Mouse (Mus musculus) G1E (cell line): ENCODE data around the gene Arhgef6. TPM values are rescaled to one million over a fixed set of nuclear protein-coding genes. Genes with fewer than 3 reads are reported as not detected.

Experiments
- ATAC-seq: 2 replicates; pipeline ENCODE4 v1.8.0; 2016; ENCODE audit warnings: mild to moderate bottlenecking; ENCODE audit not compliant: insufficient number of reproducible peaks, poor library complexity, low FRiP score, severe bottlenecking; ENCODE audit errors: extremely low read depth
- DNase-seq: peaks from one replicate; pipeline ENCODE4 v3.0.0; 2012; ENCODE audit warnings: low spot score
- H3K27me3 ChIP-seq: 2 replicates; pipeline ENCODE4 v1.6.1; 2012; ENCODE audit warnings: mild to moderate bottlenecking, low read length, inconsistent platforms; ENCODE audit not compliant: insufficient read depth
- H3K36me3 ChIP-seq: replicated peaks from 2 replicates; pipeline ENCODE3; 2012; ENCODE audit warnings: mild to moderate bottlenecking, inconsistent platforms
- H3K4me1 ChIP-seq: 2 replicates; pipeline ENCODE4 v1.6.1; 2012; ENCODE audit warnings: low read depth, low read length, inconsistent platforms, mixed read lengths; ENCODE audit not compliant: insufficient read depth
- H3K4me3 ChIP-seq: 2 replicates; pipeline ENCODE4 v1.5.1; 2012; ENCODE audit warnings: low read depth, mild to moderate bottlenecking, inconsistent platforms, low read length, moderate library complexity, mixed read lengths
- H3K9me3 ChIP-seq: replicated peaks from 2 replicates; pipeline ENCODE4 v1.6.1; 2012; ENCODE audit warnings: inconsistent platforms
- CTCF ChIP-seq: IDR thresholded peaks from 2 replicates; pipeline ENCODE4 v1.5.1; 2012; ENCODE audit warnings: low read depth, low read length, inconsistent platforms, mixed read lengths
- GATA1 ChIP-seq: IDR thresholded peaks from 2 replicates; pipeline ENCODE4 v1.6.1; 2012; ENCODE audit warnings: borderline replicate concordance, low read length, inconsistent platforms, mixed read lengths
- GATA2 ChIP-seq: IDR thresholded peaks from 2 replicates; pipeline ENCODE4 v1.6.1; 2012; ENCODE audit warnings: low read depth, low read length, inconsistent platforms, borderline replicate concordance
- POLR2AphosphoS5 ChIP-seq: IDR thresholded peaks from 2 replicates; pipeline ENCODE4 v1.6.1; 2012; ENCODE audit warnings: low read depth, low read length, inconsistent platforms; ENCODE audit not compliant: insufficient replicate concordance
- TAL1 ChIP-seq: conservative IDR thresholded peaks from 2 replicates; pipeline ENCODE4 v1.6.1; 2012; ENCODE audit warnings: low read depth, low read length, inconsistent platforms, mixed read lengths
- polyA plus RNA-seq: library from polyadenylated mRNA; stranded (reverse); fragments of >175 nt; gene quantifications from 2 replicates; pipeline ENCODE4 v1.2.3, GENCODE M21; 2012
- total RNA-seq, 2 experiments: library from RNA; stranded (forward) in 1 of 2; stranded (reverse) in 1 of 2; fragments of 200-1000 nt in 1 of 2; fragments of >200 nt in 1 of 2; fragmentation: Nextera tagmentation in 1 of 2; gene quantifications; 2 replicates each; pipeline ENCODE4 v1.2.3; 2014 to 2017

The Arhgef6 gene
- total and polyA plus RNA-seq, 3 experiments = 0.25 to 7.2 (median 1.1) TPM

DNA sequence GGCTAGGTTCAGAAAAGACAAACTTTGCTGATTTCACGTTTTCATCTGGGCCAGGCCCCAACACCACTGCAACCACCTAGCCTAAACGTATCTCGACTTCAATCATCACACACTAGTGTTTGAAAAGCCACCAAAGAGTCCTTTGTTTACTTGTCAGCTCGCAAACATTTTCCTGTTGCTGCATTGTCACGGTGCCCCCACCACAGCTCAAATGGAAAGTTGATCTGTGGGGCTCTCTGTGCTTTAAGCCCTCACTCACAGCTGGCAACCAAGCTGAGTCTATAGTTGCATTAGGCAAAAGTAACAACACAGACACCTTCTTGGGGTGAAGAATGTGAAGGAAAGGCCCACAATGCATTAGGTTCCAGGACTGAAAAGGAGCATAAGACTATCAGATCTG lies 122.3 kb downstream of the Arhgef6 start:
- Histone ChIP-seq H3K4me3 (no peak overlapping the region), H3K36me3 (no peaks in the 10 kb centered on the region), H3K9me3 (no peaks in the 10 kb centered on the region), H3K27me3 (no peaks in the 10 kb centered on the region), H3K4me1 (no peaks in the 10 kb centered on the region)
- DNase-seq (no peak), ATAC-seq (no peak)
- TF ChIP-seq CTCF (no peak), GATA2 (no peak), POLR2AphosphoS5 (no peak)

DNA sequence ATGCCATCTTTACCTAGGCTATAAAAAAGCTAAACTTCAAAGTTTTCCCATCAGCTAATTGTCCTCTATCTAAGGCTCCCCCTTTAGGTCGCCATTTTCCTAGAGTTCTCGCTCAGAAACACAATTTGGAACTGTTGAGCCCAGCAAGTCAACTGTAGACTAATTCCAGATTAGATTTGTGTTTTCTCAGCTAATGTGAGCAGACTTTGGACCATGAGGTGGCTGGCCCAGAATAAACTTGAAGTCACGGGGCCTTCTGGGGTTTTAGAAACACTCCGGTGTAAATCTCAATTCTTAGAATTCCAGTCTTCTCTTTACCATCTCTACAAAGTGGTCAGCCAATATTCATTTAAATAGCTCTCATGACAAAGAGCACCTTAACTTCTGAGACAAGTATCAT lies 123.0 kb downstream of the Arhgef6 start:
- H3K27me3 ChIP-seq = no peaks in the 10 kb centered on the region
- no peak for ATAC-seq
- no peak overlapping the region for H3K4me3 ChIP-seq
- no peaks in the 10 kb centered on the region for H3K4me1 ChIP-seq
- H3K9me3 ChIP-seq = no peaks in the 10 kb centered on the region
- DNase-seq = no peak
- no peaks in the 10 kb centered on the region for H3K36me3 ChIP-seq
- TF ChIP-seq POLR2AphosphoS5 = no peak
- TF ChIP-seq GATA2 = no peak
- TF ChIP-seq CTCF = no peak
- TF ChIP-seq TAL1 = no peak
- TF ChIP-seq GATA1 = no peak

DNA sequence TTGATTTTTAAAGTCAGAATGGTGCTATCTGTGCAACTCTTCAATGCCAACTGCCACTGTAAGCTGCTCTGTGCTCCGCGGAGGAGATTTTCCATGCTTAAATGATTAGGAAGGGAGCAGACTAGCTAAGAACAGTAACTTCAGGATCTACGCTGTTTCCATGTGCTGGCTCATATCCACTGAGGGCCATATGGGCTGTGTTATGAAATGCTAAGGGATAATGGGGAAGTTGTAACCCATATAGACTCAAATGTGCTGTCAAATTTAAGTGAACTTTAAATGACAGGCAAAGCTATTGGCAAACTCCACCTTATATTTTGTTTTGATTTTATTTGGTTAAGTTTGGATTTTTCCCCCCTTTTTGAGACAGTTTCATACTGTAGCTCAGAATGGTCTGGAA lies 125.7 kb downstream of the Arhgef6 start:
- DNase-seq (no peak), ATAC-seq (no peak)
- no peaks in the 10 kb centered on the region for H3K36me3 ChIP-seq
- no peak for TF ChIP-seq GATA1
- TF ChIP-seq POLR2AphosphoS5 = no peak
- no peaks in the 10 kb centered on the region for H3K4me1 ChIP-seq
- no peaks in the 10 kb centered on the region for H3K27me3 ChIP-seq
- no peak overlapping the region for H3K4me3 ChIP-seq
- H3K9me3 ChIP-seq = no peaks in the 10 kb centered on the region

DNA sequence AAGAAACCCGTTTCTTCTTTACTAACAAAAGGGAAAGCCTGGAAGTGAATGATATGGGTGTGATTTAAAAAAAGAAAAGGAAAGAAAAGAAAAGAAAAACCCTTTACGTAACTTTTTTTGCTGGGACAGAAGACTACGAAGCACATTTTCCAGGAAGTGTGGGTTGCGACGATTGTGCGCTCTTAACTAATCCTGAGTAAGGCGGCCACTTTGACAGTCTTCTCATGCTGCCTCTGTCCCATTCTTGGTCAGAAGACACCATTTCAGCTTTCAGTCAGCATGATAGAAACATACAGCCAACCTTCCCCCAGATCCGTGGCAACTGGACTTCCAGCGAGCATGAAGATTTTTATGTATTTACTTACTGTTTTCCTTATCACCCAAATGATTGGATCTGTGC lies 126.7 kb downstream of the Arhgef6 start, which contains the start of gene Cd40lg:
TSS of gene Cd40lg (plus strand) at position 268 of the 400 bp plus-strand sequence.
- DNase-seq (no peak), ATAC-seq (no peak)
- no peaks in the 10 kb centered on the region for H3K9me3 ChIP-seq
- no peaks in the 10 kb centered on the region for H3K4me1 ChIP-seq
- no peak within 1 kb of the TSS for H3K4me3 ChIP-seq
- H3K27me3 ChIP-seq = no peaks in the 10 kb centered on the region
- no peak for TF ChIP-seq GATA2
- TF ChIP-seq POLR2AphosphoS5 = no peak
- no peak for TF ChIP-seq CTCF
- no peak for TF ChIP-seq TAL1
- TF ChIP-seq GATA1 = no peak
- H3K36me3 ChIP-seq = no peaks in the 10 kb centered on the region

DNA sequence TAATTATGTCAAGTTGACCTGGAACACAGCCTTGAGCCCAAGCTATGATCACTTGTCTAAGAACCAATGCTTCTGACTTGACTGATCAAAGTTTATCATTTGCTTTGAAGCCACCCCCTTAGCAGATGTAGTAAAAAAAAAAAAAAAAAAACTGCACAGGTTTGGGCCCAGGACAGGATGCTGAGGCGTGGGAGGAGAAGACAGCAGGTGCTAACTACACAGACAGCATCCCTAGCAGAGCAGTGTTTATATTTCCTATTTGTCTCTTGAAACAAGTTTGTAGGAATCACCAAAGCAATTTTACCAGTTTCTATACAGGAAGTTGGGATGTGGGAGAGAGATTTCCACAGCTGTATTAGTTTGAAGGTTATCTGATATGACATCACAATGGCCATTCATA lies 127.9 kb downstream of the Arhgef6 start:
- no peaks in the 10 kb centered on the region for H3K9me3 ChIP-seq
- H3K36me3 ChIP-seq = no peaks in the 10 kb centered on the region
- H3K27me3 ChIP-seq = no peaks in the 10 kb centered on the region
- no peak overlapping the region for H3K4me3 ChIP-seq
- TF ChIP-seq POLR2AphosphoS5 (no peak), GATA1 (no peak), CTCF (no peak), GATA2 (no peak)
- DNase-seq (no peak), ATAC-seq (no peak)
- H3K4me1 ChIP-seq = no peaks in the 10 kb centered on the region

DNA sequence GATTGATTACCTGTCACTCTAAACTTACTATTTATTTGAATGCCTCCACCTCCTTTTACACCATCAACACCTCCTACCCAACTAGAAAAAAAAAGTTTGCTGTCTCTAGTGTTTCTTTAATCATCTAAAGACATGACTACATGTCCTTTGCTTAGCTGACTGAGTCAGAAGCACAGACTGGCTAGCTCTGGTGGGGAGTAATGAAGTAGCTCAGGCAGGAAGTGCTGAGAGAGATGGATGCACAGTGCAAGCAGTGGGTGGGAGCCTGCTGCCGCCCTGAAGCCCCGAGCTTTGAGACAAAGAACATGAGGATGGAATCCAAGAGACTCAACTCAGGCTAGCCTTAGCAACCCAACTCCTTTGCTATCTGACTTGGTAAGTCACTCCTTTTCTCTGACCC lies 138.1 kb downstream of the Arhgef6 start:
- no peak overlapping the region for H3K4me3 ChIP-seq
- H3K36me3 ChIP-seq = no peaks in the 10 kb centered on the region
- H3K27me3 ChIP-seq = no peaks in the 10 kb centered on the region
- TF ChIP-seq GATA1 = no peak
- no peaks in the 10 kb centered on the region for H3K9me3 ChIP-seq
- DNase-seq = no peak
- ATAC-seq = no peak
- no peaks in the 10 kb centered on the region for H3K4me1 ChIP-seq

DNA sequence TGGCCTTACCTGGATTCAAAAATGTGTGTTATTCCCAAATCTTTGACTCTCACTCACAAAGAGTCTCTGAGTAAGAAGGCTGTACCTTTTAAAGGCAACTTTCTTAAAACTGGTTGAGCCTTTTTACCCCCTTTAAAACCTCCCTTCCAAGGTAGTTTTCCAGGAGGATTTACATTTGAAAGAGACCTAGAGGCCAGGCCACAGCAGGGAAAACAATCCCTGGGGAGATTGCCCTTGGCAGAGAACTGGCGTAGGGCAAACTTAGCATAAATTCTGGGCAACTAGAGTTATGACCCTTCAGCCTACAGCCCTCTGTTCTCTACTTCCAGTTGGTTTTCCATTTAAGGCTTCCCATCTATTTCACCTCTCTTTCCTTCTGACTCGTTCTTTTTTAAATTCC lies 140.5 kb downstream of the Arhgef6 start:
- no peak for ATAC-seq
- no peaks in the 10 kb centered on the region for H3K27me3 ChIP-seq
- no peaks in the 10 kb centered on the region for H3K36me3 ChIP-seq
- H3K9me3 ChIP-seq = no peaks in the 10 kb centered on the region
- TF ChIP-seq GATA1 = no peak
- TF ChIP-seq TAL1 = no peak
- TF ChIP-seq POLR2AphosphoS5 = no peak
- no peak for TF ChIP-seq CTCF
- no peak for TF ChIP-seq GATA2
- no peak for DNase-seq
- H3K4me3 ChIP-seq = no peak overlapping the region
- H3K4me1 ChIP-seq = no peaks in the 10 kb centered on the region
